Mouse (Mus musculus) B cell, adult 2 months (primary cell): ENCODE results near the gene Nuak2.
"Not testable (repeated sequence)": the region's sequence is repeated elsewhere in the genome, so short reads cannot be mapped to it uniquely, and the experiment has no call there.

ENCODE experiments used
- DNase-seq, 2 experiments: peaks; one replicate each; pipeline ENCODE4 v3.0.0; 2022

Gene Nuak2

GRCm38 (mm10) chr1:132328565-132328964, 12.6 kb downstream of the Nuak2 start:
- DNase-seq, result no peak

- no peak for DNase-seq
Measured at GRCm38 (mm10) chr1:132329656-132330055, 13.7 kb downstream of the Nuak2 start.

DNA sequence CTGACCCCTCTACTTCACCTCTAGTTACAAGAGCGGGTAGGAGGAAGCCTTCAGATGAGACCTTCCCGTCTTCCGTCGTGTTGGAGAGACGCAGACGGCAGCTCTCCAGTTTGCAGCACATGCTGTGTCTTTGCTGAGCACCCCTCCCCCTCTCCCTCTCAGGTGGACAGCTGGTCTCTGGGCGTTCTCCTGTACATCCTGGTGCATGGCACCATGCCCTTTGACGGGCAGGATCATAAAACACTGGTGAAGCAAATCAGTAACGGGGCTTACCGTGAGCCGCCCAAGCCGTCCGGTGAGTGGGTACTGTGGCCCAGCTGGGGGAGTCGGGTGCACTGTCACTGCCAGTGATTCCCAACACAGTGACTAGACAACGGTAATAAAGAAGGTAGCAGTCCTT, 14.5 kb downstream of the Nuak2 start:
- DNase-seq, result no peak

DNA sequence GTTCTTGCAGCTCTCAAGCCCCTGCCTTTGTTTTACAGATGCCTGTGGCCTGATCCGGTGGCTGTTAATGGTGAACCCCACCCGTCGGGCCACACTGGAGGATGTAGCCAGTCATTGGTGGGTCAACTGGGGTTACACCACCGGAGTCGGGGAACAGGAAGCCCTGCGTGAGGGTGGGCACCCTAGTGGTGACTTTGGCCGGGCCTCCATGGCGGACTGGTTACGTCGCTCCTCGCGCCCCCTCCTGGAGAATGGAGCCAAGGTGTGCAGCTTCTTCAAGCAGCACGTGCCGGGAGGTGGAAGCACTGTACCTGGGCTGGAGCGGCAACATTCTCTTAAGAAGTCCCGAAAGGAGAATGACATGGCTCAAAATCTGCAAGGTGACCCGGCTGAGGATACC, 15.4 kb downstream of the Nuak2 start:
- no peak for DNase-seq

DNA sequence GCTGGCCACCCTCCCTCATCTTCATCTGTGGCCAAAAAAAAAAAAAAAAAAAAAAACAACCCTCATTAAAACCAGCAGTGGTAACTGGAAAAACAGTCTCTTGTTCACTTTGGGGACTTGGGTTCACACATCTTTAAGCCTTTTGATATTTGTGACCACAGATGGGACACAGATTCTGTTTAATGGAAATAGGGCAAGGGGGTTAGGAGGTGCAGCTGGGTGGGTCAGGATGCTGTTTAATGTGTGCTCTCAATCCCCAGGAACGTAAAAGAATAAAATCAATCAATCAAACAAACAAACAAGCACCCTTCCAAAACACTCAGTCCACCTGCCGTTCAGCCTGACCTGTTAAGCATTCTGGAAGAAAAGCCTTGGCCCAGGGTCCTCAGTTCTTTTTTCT, 17.3 kb downstream of the Nuak2 start:
- DNase-seq, result no peak

GRCm38 (mm10) chr1:132333675-132334141, 17.8 kb downstream of the Nuak2 start:
- no peak for DNase-seq

GRCm38 (mm10) chr1:132334178-132334801, 18.4 kb downstream of the Nuak2 start:
- DNase-seq, result no peak

DNA sequence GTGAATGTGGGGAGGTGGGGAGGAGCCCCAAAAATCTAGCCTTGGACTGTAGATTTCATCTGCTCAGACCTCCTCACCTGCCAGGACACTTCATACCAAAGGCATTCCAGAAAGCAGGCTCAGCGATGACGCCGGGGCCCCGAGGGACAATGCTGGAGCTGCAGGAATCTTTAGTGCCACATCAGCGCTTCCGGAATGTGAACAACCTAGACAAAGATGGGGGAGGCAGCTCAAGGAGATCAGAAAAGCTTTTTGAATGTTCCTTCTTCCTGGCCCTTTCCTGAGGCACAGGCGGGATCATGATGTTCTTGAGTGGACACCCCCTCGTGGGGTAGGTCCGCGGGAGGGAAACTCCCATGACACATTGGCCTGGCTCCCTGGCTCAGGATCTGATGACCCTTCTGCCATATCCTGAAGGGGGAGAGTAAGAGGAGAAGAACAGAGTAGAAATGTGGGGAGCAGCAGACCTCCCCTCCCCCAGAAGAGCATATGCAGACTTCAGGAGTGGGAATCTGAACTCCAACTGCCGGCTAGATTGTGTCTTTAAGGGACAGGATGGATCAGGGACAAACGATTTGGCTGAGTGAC, 19.5 kb downstream of the Nuak2 start:
- no peak for DNase-seq

GRCm38 (mm10) chr1:132336921-132337320, 21.0 kb downstream of the Nuak2 start:
- DNase-seq, result peak; percentile 52 to 59

DNA sequence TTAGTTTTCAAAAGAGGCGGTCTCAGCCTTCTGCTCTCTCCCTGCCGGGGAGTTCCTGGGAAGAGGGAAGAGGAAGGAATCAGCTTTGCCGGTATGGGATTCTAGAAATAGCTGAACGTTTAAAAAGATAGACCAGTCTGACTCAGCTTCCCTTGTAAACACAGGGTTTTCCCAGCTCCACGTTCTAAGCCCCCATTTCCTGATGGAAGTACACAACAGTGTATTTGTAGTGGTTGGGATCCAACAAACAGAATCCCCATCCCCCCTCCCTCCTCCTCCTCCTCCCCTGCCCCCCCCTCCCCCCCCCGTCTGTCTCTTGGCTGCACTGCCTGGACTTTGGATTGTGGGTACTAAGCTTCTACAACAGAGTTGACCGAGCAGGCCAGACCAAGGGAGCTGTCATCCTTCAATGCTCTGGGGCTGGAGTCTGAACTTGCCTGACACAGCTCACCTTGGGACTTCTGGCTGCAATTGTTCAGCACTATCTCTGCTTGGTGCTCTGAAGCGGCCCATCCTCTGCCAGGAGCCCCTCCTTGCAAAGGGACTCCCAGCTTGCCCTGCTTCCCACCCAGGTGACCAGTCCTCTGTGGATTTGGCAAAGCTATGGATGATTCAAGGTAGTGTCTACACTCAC, 22.2 kb downstream of the Nuak2 start:
- DNase-seq, result no peak

DNA sequence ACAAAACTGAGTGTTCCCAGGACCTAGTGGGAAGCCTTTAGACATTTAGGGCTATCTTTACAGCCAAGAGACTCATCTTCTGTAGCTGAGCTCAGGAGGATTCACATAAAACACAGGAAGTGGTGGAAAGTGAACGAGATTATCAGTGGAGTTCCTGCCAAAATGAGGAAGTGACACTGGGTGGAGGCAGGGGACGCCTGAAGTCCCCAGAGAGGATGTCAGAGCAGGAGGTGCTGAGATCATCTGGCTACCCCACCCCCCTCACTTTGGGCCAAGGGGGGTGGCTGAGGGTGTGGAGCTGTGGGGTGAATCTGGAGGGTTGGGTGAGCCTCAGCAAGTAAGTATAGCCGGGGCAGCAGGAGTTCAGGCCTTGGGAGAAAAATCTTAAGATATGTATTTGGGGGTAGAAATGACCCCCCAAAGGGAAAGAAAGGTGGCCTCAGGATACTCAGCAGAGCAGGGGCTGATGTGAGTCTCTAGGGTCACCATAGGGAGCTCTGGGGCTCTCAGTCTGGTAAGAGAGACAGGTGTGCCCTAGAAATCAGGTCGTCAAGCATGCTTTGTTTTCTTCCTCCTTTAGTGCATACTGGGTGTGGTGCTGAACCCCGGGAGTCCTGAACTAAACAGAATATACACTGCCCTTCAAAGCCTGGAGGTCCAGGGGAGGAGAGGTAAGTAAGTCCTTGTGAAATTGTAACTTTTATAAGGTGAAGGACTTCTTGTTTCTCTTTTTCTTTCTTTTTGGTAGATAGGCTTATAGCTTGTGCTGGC, 26.0 kb downstream of the Nuak2 start:
- peak; percentile 94 to 96 for DNase-seq

- peak; percentile 34 for DNase-seq
Measured at GRCm38 (mm10) chr1:132342518-132342917, 26.6 kb downstream of the Nuak2 start.

- peak; percentile 43 to 50 for DNase-seq
Measured at GRCm38 (mm10) chr1:132343191-132343590, 27.3 kb downstream of the Nuak2 start.

- DNase-seq, result peak; percentile 42 to 44
Measured at GRCm38 (mm10) chr1:132343656-132344055, 27.7 kb downstream of the Nuak2 start.

DNA sequence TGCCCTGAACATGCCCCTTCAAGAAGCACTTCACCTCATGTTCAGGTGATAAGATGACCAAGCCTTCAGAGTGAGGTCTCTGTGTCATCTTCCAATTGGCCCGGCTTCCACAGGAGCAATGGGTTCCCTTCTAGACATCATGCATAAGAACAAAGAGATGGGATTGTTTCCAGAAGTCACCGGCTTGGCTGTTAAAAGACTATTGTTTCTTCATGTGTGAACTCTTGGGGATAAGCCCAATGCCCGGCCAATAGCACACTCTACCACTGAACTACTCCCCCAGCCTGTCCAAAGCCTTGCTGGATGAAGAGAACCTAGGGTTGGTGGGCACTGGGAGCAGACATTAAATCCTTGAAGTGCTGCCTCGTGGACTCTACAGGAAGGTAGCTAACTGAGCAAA, 29.6 kb downstream of the Nuak2 start:
- no peak for DNase-seq

GRCm38 (mm10) chr1:132346134-132346851, 30.4 kb downstream of the Nuak2 start:
- DNase-seq, result no peak

DNA sequence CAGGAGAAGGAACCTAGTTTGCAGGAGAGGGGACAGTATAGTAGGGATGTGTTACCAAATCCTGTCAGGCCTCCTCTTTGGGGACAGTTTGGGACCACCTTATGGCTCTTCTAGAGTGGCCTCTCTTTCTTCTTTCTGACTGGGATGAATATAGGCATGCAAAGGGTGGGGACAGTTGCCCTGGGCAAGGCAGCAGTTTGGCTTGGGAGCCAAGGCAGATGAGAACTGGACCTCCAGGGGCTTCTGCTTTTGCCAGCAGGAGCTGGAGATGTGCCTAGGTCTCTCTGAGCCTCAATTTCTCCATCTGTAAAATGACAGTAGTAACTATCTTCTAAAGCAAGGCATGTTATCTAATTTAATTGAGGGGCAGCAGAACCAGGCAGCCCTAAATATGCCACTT, 31.0 kb downstream of the Nuak2 start:
- no peak for DNase-seq

- DNase-seq, result no peak
Measured at GRCm38 (mm10) chr1:132348401-132348800, 32.5 kb downstream of the Nuak2 start.

GRCm38 (mm10) chr1:132349049-132349448, 33.1 kb downstream of the Nuak2 start:
- not testable (repeated sequence) for DNase-seq

DNA sequence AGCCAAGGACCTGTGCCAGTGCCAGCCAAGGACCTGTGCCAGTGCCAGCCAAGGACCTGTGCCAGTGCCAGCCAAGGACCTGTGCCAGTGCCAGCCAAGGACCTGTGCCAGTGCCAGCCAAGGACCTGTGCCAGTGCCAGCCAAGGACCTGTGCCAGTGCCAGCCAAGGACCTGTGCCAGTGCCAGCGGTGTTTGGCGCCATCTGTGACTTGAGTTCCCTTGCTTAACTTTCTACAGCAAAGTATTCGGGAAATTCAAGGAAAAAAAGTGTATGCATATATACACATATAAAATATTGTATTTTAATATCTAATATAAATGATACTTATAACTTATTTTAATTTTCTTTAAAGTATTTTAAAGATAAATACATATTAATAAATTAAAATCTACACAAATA, 33.7 kb downstream of the Nuak2 start:
- not testable (repeated sequence) for DNase-seq

GRCm38 (mm10) chr1:132351058-132351457, 35.1 kb downstream of the Nuak2 start:
- DNase-seq, result no peak

- DNase-seq, result no peak
Measured at GRCm38 (mm10) chr1:132353389-132353788, 37.5 kb downstream of the Nuak2 start.

- no peak for DNase-seq
Measured at GRCm38 (mm10) chr1:132354234-132354633, 38.3 kb downstream of the Nuak2 start.
